Mouse (Mus musculus) v-Abl transformed pro-B cells (cell line): Measurements from ENCODE around the gene Lnx2.

ENCODE experiments used
- in situ Hi-C, 2 experiments: fragments of 400-800 bp; cut with MboI; formaldehyde crosslinking; loops; one replicate each; pipeline ENCODE4 v1.15.1; 2025; ENCODE audit not compliant: unreplicated experiment in 2 of 2

Gene Lnx2

GRCm38 (mm10) chr5:146987588-146987987, 88.8 kb downstream of the Lnx2 start:
- in situ Hi-C loops, result loop anchor here (5.0 to 25.0 kb wide), 2 partner anchors 135 to 1250 kb away; no protein-coding TSS in a partner anchor

DNA sequence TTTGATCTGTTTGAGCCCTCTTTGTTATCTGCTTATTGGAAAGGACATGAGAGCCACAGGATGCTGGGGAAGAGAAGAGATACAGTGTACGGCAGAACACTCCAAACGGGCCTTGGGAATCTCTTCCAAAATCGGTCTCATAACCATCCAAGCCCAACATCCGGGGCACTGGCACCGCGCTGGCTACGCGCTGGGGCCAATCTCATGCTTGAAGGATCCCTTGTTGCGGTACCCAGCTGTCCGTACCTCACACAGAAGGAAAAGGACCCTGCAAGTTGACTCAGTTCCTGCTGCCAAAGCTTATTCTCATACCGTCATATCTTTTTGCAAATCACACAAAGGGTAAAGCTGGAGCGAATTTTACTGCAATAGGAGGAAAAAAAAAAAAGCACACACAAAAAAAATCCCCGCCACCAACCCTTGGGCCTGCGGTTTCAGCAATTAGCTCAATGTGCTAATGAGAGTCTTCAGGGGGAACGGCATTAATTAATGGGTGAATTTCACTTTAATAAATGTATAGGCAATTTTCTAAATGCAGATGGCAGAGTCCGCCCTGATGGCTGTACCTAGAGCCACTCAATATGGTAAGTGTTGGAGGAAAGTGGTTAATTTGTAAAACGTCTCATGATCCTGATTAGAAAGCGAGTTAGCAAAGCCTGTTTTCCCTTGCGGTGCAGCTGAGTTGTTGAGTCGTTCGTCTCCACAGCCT, 90.5 kb downstream of the Lnx2 start:
- in situ Hi-C loops, result loop anchor here (5.0 to 25.0 kb wide), 2 partner anchors 136 to 1251 kb away; no protein-coding TSS in a partner anchor

DNA sequence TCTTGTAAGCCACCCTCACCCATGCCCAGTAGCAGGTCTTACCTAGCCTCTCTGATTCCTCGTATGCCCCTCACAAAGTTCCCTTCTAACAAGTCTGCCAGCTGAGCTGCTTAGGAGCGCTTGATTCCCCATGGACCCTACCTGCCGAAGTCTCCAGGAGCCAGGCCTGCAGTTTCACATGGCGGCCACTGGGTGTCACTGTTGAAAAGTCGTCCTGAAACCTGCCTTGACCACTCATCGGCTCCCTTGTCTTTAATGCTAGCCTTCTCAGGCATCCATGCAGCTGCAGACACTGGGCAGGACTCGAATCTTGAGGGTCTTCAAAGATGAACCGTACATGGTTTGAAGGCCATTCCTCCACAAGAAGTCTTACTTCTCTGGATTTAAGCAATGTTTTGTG, 93.2 kb downstream of the Lnx2 start:
- in situ Hi-C loops, result loop anchor here (5.0 to 25.0 kb wide), 3 partner anchors 61 to 1254 kb away; no protein-coding TSS in a partner anchor

DNA sequence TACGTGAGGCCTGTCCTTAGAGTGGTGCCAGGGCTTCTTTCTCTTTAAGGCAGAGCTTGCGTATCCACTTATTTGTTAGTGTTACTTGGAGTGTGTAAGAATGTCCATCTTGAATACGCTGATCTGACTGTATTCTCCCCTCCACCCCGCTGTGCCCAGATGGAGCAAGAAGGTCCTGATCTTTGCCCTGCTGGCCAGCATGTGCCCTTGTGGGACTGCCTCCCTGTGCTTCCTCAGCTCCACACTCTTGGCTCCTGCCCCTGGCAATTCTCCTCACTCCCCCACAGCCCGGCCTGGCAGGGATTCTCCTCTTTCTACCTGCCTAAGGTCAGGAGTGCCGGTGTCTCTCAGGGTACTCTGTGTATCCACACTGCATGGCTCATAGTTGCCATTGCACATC, 95.0 kb downstream of the Lnx2 start:
- in situ Hi-C loops, result loop anchor here (5.0 to 25.0 kb wide), 3 partner anchors 59 to 1256 kb away; no protein-coding TSS in a partner anchor

GRCm38 (mm10) chr5:146974781-146975123, 101.6 kb downstream of the Lnx2 start:
- in situ Hi-C loops, result loop anchor here in 1 of 2 experiments (25.0 kb wide), 1 partner anchor 1263 kb away; no protein-coding TSS in a partner anchor

DNA sequence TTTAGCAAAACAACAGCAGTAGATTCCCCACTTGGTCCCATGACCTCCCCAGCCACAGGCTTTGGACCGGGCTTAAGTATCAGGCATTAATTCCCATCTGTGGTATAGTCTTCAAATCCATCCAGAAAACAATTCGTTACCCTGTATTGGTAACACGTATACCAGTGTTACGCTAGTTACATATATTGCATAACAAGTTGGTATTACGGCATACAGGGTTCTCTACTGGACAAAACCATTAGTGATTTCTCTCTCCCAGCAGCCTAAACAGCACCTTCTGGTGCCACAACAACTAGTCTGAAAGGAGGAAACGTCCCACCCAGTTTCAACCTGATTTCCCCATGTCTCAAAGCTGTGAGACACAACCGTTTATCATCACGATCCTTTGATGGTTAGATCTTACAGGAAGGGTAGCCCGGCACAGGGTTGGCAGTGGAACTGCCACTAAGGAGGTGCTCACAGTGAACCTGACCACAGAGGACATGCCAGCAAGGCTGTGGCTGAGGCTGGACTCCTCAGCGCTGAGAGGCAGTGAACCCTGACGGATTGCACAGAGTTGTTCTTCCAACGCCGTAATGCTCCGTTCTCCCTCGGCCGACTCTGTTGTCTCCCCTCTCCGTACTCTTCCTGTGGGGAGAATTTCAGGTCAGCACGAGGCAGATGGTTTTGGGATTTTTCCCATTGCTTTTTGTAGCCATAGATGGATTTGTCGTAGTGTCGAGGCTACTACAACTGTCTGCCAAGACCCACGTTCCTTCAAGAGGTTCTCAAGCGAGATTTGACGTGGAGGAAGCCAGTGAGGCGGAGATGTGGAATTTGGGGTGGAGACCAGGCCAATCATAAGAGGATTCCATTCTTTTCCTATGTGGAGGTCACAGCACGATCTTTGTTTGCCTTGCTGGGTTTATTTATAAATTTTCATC, 102.3 kb downstream of the Lnx2 start:
- in situ Hi-C loops, result no loop called here

DNA sequence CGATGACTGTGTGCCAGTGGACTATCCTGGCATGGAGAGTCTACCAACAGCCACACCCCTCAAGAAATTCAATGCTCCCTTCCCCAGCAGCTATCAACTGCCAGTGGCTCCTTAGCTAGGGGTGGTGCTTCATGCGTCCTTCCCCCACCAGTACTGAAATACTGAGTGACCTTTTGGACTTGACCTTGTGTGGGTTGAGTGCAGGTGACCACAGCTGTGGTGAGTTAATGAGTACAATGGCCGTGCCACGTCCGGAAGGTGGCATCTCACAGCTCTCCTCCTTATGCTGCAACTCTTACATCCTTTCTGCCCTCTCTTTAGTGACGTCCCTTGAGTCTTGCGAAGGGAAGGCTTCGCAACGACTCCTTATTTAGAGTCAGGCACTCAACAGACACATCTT, 103.0 kb downstream of the Lnx2 start:
- in situ Hi-C loops, result no loop called here

GRCm38 (mm10) chr5:146971776-146972561, 104.4 kb downstream of the Lnx2 start:
- in situ Hi-C loops, result no loop called here

- in situ Hi-C loops, result no loop called here
These were observed 107.5 kb downstream of the Lnx2 start for GRCm38 (mm10) chr5:146968695-146969393.
